Mouse (Mus musculus) mesoderm, embryonic 11.5 days (tissue): ENCODE data around the gene Nckap1l.
A peak's percentile ranks its signal among the peaks of the same experiment; 100 is the strongest.

Source experiments
- DNase-seq: peaks from one replicate; pipeline ENCODE4 v3.0.0-alpha.2; 2012; ENCODE audit warnings: low read depth, low spot score

Nckap1l gene

GRCm38 (mm10) chr15:103537822-103538213 is 84.2 kb downstream of the Nckap1l start, which contains the start of gene Ppp1r1a:
Gene Ppp1r1a (minus strand): TSS chr15:103538003.
- DNase-seq, result peak; percentile 65

GRCm38 (mm10) chr15:103539259-103539658 is 85.7 kb downstream of the Nckap1l start:
- no peak for DNase-seq

GRCm38 (mm10) chr15:103540646-103541045 is 87.1 kb downstream of the Nckap1l start:
- no peak for DNase-seq

DNA sequence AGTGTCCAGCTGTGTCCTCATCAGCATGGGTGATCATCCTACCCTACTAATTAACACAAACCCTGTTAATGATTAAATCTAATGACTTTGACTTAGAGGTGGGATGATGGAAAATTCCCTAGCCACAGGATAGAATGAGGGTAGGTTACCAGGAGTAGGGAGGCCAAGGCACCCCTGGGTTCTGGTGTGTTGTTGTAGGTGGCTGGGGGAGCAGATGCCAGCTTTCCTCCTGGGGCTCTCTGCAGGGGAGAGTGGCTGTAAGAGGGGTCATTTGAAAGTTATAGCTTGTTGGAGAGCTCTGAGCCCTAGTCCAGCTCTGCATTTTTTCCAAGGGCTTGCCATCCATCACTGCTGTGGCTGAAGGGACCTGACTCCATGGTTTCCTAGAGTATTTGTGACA is 88.9 kb downstream of the Nckap1l start:
- no peak for DNase-seq

GRCm38 (mm10) chr15:103547983-103548382 is 94.4 kb downstream of the Nckap1l start:
- no peak for DNase-seq
